Mouse (Mus musculus) CD4-positive naive resting alpha-beta T cell, adult 76 days (primary cell): ENCODE results near the gene Olfr1279. TPM values are rescaled to one million over a fixed set of nuclear protein-coding genes. Genes with fewer than 3 reads are reported as not detected.

Experiments
- total RNA-seq: library from RNA; stranded (reverse); gene quantifications from one replicate; pipeline ENCODE4 v1.2.4, GENCODE M21; 2023

Olfr1279 gene
- not detected for total RNA-seq

DNA sequence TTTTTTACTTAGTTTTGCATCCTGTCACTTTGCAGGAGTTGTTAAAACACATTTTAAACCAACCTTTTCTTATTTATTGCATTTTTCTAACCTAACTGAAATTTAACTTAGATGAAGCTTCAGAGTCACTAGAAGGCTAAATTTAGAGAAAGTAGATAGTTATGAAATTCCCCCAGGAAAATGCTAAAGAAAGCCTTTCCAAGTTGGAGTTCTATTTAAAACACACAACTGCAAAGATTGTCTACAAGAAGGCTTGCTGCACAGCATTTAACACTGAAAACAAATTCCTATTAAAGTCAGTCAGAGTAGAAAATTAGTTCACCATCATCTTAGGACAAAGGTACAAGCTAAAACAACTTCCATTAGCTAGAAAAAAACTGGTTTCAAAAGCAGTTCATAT, at the start of gene Olfr1279:
Olfr1279 (plus strand) TSS at position 262 of the 400 bp plus-strand sequence.

DNA sequence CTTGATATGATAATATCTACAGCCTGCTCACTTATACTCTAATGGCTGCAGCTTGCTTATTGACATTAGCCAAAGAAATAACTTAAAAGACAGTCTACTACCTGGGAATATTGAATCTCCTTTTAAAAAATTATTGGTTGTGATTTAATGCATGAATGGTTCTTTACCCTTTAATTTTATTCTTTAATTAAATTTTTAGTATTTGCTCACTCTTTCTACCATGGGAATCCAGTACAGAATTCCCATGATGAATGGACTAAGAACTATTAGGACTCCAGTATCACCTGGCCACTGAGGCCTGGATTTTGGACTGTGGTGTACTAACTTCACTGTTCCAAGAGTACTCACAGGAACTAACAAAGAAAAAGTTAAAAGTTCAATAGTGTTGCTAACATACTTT, 46.2 kb upstream of the Olfr1279 start, which contains the start of gene Olfr1276:
Olfr1276 (plus strand) TSS at position 301 of the 400 bp plus-strand sequence.

DNA sequence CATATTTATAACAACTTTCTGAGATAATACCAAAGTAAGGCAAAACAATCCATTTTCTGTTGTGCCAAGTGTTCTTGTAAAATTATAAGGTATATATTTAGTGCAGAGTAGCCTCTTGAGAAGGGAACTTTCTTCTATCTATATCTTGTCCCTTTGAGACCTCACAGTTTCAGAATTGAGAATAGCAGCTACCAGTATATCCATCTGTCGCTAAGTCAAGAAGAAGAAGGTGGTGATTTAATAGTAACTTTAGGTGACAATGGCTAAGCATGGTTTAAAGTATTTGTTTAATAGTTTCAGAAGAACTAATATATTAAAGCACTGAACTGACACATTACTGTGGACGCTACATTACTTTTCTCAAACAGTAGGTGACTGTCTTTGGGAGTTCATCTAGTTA, 26.4 kb upstream of the Olfr1279 start, which contains the start of gene Olfr1277:
Olfr1277 (minus strand) TSS at position 101 of the 400 bp plus-strand sequence.

DNA sequence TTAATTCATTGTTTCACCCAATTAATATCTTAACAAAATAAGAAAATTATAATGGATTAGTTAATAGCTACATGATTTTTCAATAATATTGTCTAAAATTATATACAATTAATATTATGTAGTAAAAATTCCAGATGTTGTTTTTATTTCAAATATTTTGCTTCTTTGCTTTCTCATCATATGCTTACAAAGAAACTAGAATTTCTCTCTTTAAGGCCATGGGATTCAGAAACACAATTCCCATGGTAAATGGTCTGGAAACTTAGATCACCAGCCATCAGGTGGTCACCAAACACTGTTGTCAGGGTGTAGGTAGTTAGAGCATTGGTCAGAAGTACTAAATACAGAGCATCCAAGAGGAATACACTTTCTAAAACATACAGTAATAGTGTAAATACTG, 10.6 kb upstream of the Olfr1279 start, which contains the start of gene Olfr1278:
Olfr1278 (plus strand) TSS at position 301 of the 400 bp plus-strand sequence.

DNA sequence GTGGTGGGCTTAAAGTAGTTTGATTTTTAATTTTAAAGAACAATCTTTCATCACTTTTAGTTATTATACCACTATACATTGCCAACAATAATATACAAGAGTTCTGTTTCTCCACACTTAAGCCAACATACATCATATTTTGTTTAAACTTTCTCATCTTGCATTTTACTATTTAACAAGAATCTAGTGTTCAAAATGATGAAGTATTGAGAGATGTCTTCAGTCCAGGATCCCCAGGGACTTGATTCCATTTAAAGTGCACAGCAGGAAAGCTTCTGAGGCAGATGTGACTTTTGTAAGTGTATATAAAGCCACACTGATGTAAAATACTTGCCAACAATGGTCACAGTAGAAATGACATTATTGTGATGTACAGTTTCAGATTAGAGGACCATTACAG, 13.3 kb downstream of the Olfr1279 start, which contains the start of gene Olfr1280:
Olfr1280 (plus strand) TSS at position 301 of the 400 bp plus-strand sequence.

DNA sequence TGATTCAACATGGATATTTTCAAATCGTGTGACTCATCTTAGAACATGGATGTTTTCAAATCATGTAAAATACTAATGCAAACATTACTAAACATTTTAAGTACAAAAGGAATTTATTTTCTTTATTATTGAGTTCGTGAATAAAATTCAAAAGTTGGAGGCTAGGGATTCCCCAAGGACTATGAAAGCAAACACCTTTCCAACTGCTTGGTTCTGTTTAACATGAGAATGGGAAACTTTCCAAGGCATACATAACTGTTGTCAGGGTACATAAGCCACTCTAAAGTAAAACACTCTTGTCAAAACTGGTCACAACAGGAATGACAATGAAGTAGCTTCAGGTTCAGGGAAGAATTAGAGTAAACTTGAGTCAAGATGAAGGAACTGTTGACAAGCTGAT, 25.8 kb downstream of the Olfr1279 start, which contains the start of gene Olfr1281:
Olfr1281 (plus strand) TSS at position 301 of the 400 bp plus-strand sequence.

DNA sequence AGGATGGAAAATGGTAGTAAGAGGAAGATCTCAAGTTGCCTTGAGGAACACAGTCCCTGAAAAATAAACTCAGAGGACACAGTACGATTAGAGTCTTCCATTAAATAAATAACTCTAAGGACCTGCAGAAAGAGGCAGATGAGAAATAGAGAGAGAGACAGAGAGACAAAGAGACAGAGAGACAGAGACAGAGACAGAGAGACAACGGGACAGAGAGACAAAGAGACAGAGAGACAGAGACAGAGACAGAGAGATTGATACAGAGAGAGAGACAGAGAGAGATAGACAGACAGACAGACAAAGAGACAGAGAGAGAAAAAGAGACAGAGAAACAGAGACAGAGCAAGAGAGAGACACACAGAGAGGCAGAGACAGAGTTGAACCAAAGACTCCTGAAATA, 35.5 kb downstream of the Olfr1279 start, which contains the start of gene Olfr1282:
Olfr1282 (minus strand) TSS at position 101 of the 400 bp plus-strand sequence.

Other genes starting within 250 kb of the Olfr1279 start
- not detected for gene Gm13941, start 194.7 kb upstream of the Olfr1279 start, total RNA-seq
- gene Gm15130, start 147.7 kb upstream of the Olfr1279 start, total RNA-seq = not detected
- not detected for gene 4930430A15Rik, start 71.0 kb upstream of the Olfr1279 start, total RNA-seq
- not detected for gene Olfr1275, start 65.3 kb upstream of the Olfr1279 start, total RNA-seq
- not detected for gene Olfr1276, start 46.1 kb upstream of the Olfr1279 start, total RNA-seq
- not detected for gene Olfr1277, start 26.5 kb upstream of the Olfr1279 start, total RNA-seq
- not detected for gene Olfr1278, start 10.5 kb upstream of the Olfr1279 start, total RNA-seq
- gene Olfr1280, start 13.4 kb downstream of the Olfr1279 start, total RNA-seq = not detected
- not detected for gene Olfr1281, start 25.9 kb downstream of the Olfr1279 start, total RNA-seq
- gene Olfr1282, start 35.4 kb downstream of the Olfr1279 start, total RNA-seq = not detected
- not detected for gene Olfr1283, start 66.2 kb downstream of the Olfr1279 start, total RNA-seq
- not detected for gene Olfr1284, start 74.9 kb downstream of the Olfr1279 start, total RNA-seq
- gene Olfr1286, start 122.5 kb downstream of the Olfr1279 start, total RNA-seq = not detected
- not detected for gene Olfr1287, start 148.5 kb downstream of the Olfr1279 start, total RNA-seq
- gene Olfr1288, start 173.5 kb downstream of the Olfr1279 start, total RNA-seq = not detected
- not detected for gene Olfr1289, start 180.2 kb downstream of the Olfr1279 start, total RNA-seq
- not detected for gene Olfr1290, start 193.2 kb downstream of the Olfr1279 start, total RNA-seq
- gene Olfr1291-ps1, start 196.5 kb downstream of the Olfr1279 start, total RNA-seq = not detected
- gene Olfr1293-ps, start 224.6 kb downstream of the Olfr1279 start, total RNA-seq = not detected
- not detected for gene Olfr1294, start 239.7 kb downstream of the Olfr1279 start, total RNA-seq